In genomic region chr5:112394779-112395443, GRCm38 (mm10) we compare ENCODE assay signal across 9 mouse cellular contexts. TPM values are rescaled to one million over a fixed set of nuclear protein-coding genes. Genes with fewer than 3 reads are reported as not detected.
DNase-seq lines count a peak whose midpoint lies in the region; ATAC-seq and TF ChIP-seq lines count a peak whose summit lies in the region.
"Had no signal": no experiment of that assay in that cellular context is flagged by ENCODE, and none has a peak within 500 bp of the region (broad histone marks: within the 10 kb centered on the region; RNA-seq: fewer than 3 reads in every experiment).

Asphd2 (minus strand) TSS chr5:112394866.

- no peaks in the 10 kb centered on the region for H3K9me3 ChIP-seq in hindbrain, embryonic 13.5 days
- H3K9me3 ChIP-seq in midbrain, postnatal 0 days (ENCODE audit: low read length), result no peaks in the 10 kb centered on the region

- TF ChIP-seq CTCF in kidney, adult 2 months (conservative IDR thresholded peaks at IDR 0.05; ENCODE audit: insufficient read depth, insufficient read length, low read depth, low read length), result no peak
- peak; percentile 39; the same call in 1 of the 2 replicates for TF ChIP-seq CTCF in midbrain, postnatal 0 days (IDR thresholded peaks at IDR 0.05)

- H3K4me1 ChIP-seq in kidney, adult 2 months (ENCODE audit: control insufficient read depth, insufficient read depth, low read length), result no peaks in the 10 kb centered on the region
- H3K4me1 ChIP-seq in hindbrain, embryonic 13.5 days (replicated peaks), result peaks cover 56% of the 10 kb centered on the region
- peaks cover 10% of the 10 kb centered on the region for H3K4me1 ChIP-seq in midbrain, postnatal 0 days (ENCODE audit: insufficient read depth, low read length)

- no peak within 1 kb of the TSS for H3K27ac ChIP-seq in kidney, adult 2 months (ENCODE audit: insufficient read depth, low read depth, low read length)
- peak within 1 kb of the TSS; percentile 92 for H3K27ac ChIP-seq in hindbrain, embryonic 13.5 days
- peak within 1 kb of the TSS; percentile 83 for H3K27ac ChIP-seq in midbrain, postnatal 0 days (ENCODE audit: low read depth, low read length)
- H3K27ac ChIP-seq: macrophage had no signal

- peak within 1 kb of the TSS; percentile 47 for H3K4me3 ChIP-seq in kidney, adult 2 months (ENCODE audit: insufficient read depth, low read depth, low read length)
- peak within 1 kb of the TSS; percentile 73 for H3K4me3 ChIP-seq in hindbrain, embryonic 13.5 days
- peak within 1 kb of the TSS; percentile 60 for H3K4me3 ChIP-seq in midbrain, postnatal 0 days (ENCODE audit: low read depth, low read length)

- intact Hi-C loops in left cerebral cortex, postnatal 25 days (cut with DNase I), result loop anchor here (1.0 to 2.0 kb wide), 2 partner anchors 32 to 51 kb away; no protein-coding TSS in a partner anchor

- no peaks in the 10 kb centered on the region for H3K36me3 ChIP-seq in kidney, adult 2 months (ENCODE audit: control insufficient read depth, insufficient read depth, low read length)
- peaks cover 21% of the 10 kb centered on the region for H3K36me3 ChIP-seq in hindbrain, embryonic 13.5 days
- peaks cover 11% of the 10 kb centered on the region; the same call in 1 of the 2 replicates for H3K36me3 ChIP-seq in midbrain, postnatal 0 days (ENCODE audit: insufficient read depth, low read length)

- ATAC-seq in hindbrain, embryonic 13.5 days (ENCODE audit: low FRiP score), result peak; percentile 88
- peak; percentile 89 for ATAC-seq in midbrain, postnatal 0 days (ENCODE audit: low FRiP score)

- WGBS in kidney, adult 2 months, result 5% methylated on average over 39 of the region's 67 CpGs
- WGBS in hindbrain, embryonic 13.5 days, result 1% methylated on average over 50 of the region's 67 CpGs
- under 1% methylated on average over 42 of the region's 67 CpGs for WGBS in midbrain, postnatal 0 days

- peak within 1 kb of the TSS; percentile 86 for H3K9ac ChIP-seq in hindbrain, embryonic 13.5 days
- H3K9ac ChIP-seq in midbrain, postnatal 0 days (replicated peaks; ENCODE audit: low read length, poor library complexity, severe bottlenecking), result peak within 1 kb of the TSS; percentile 69

- no peaks in the 10 kb centered on the region; the same call in 1 of the 2 replicates for H3K27me3 ChIP-seq in kidney, adult 2 months (replicated peaks; ENCODE audit: control insufficient read depth, insufficient read depth, low read length)
- 0 out of 2 replicates have a peak, but pooled peaks cover 7% of the 10 kb centered on the region for H3K27me3 ChIP-seq in hindbrain, embryonic 13.5 days
- H3K27me3 ChIP-seq in midbrain, postnatal 0 days (ENCODE audit: insufficient read depth, low read length), result no peaks in the 10 kb centered on the region

- no peak for DNase-seq in kidney, adult 2 months
- no peak for DNase-seq in kidney, adult 8-10 months
- DNase-seq in cerebellum, adult 8-10 months, result peak; percentile 73
- peak; percentile 85 for DNase-seq in forelimb bud, embryonic 11.5 days (ENCODE audit: low read depth, low spot score)
- peak; percentile 85 to 92 for DNase-seq in left cerebral cortex, postnatal 25 days (ENCODE audit: low spot score in 2 of 2)
- DNase-seq in midbrain, postnatal 0 days (ENCODE audit: low spot score), result peak; percentile 91
- DNase-seq in yolk sac, embryonic 10.5 days (ENCODE audit: low spot score), result peak; percentile 82

- H3K4me2 ChIP-seq in hindbrain, embryonic 13.5 days, result peak within 1 kb of the TSS; percentile 84
- peak within 1 kb of the TSS; percentile 67 for H3K4me2 ChIP-seq in midbrain, postnatal 0 days (ENCODE audit: low read depth, low read length, poor library complexity, severe bottlenecking)

- TF ChIP-seq POLR2A in kidney, adult 2 months (IDR thresholded peaks at IDR 0.05; ENCODE audit: low read depth, low read length), result no peak

RNA-seq across cellular contexts. Expression of gene Asphd2, which starts in this region (rescaled TPM):
- polyA plus RNA-seq in kidney, adult 2 months (2012; rRNA removed), result 0.20 and 0.45 TPM in 2 replicates
- polyA plus RNA-seq in hindbrain, embryonic 13.5 days (2015; fragmentation: Nextera tagmentation; extraction: Ambion mirVana), result 35.5 and 37.7 TPM in 2 replicates
- 100 to 1,000 TPM; 176 TPM for total RNA-seq in left cerebral cortex, postnatal 25 days (2021)
- 167 and 192 TPM in 2 replicates for total RNA-seq in midbrain, postnatal 0 days (2014; rRNA removed)
- polyA plus RNA-seq in midbrain, postnatal 0 days (2015; fragmentation: Nextera tagmentation; extraction: Ambion mirVana), result 153 and 162 TPM in 2 replicates
- polyA plus RNA-seq: macrophage had no signal

Comparison
In these comparisons a context has a peak if more than half of its experiments do, and no peak if none do; other contexts are left out.
1. RNA of gene Asphd2 (polyA plus RNA-seq): 153 to 162 TPM in midbrain, postnatal 0 days and 35.5 to 37.7 TPM in hindbrain, embryonic 13.5 days; 0.20 to 0.45 TPM in kidney, adult 2 months; every median in the first group is over 10 times any median in the second.
2. DNase-seq: peak in cerebellum, adult 8-10 months (single experiment), forelimb bud, embryonic 11.5 days (single experiment), left cerebral cortex, postnatal 25 days (2 of 2), midbrain, postnatal 0 days (single experiment) and yolk sac, embryonic 10.5 days (single experiment); none in kidney, adult 2 months (single experiment) and kidney, adult 8-10 months (0 of 2).
3. Peak in every context shown above with its lines, with median percentiles within 50 percentile points of each other: H3K4me3 ChIP-seq.